Mouse (Mus musculus) midbrain, embryonic 12.5 days (tissue): ENCODE measurements around the gene Galp. TPM values are rescaled to one million over a fixed set of nuclear protein-coding genes. Genes with fewer than 3 reads are reported as not detected.
"Not testable (repeated sequence)": the region's sequence is repeated elsewhere in the genome, so short reads cannot be mapped to it uniquely, and the experiment has no call there.

ENCODE experiments used
- ATAC-seq: fragments of 200-750 bp; cut with Nextera tagmentation; 2 replicates; pipeline ENCODE4 v1.8.0; 2017; ENCODE audit warnings: low read depth, moderate TSS enrichment, moderate library complexity; ENCODE audit not compliant: low FRiP score
- H3K27ac ChIP-seq: fragments of 300-500 bp; sonication (generic); replicated peaks from 2 replicates; pipeline ENCODE4 v1.5.1; 2016; ENCODE audit warnings: mild to moderate bottlenecking
- H3K27me3 ChIP-seq: fragments of 300-500 bp; sonication (generic); 2 replicates; pipeline ENCODE4 v1.6.1; 2016; ENCODE audit warnings: mild to moderate bottlenecking
- H3K36me3 ChIP-seq: fragments of 300-500 bp; sonication (generic); 2 replicates; pipeline ENCODE4 v1.6.1; 2016
- H3K4me1 ChIP-seq: fragments of 300-500 bp; sonication (generic); 2 replicates; pipeline ENCODE4 v1.6.1; 2016
- H3K4me2 ChIP-seq: fragments of 300-500 bp; sonication (generic); replicated peaks from 2 replicates; pipeline ENCODE4 v1.6.1; 2016; ENCODE audit warnings: mild to moderate bottlenecking, moderate library complexity
- H3K4me3 ChIP-seq: fragments of 300-500 bp; sonication (generic); 2 replicates; pipeline ENCODE4 v1.5.1; 2016; ENCODE audit warnings: mild to moderate bottlenecking
- H3K9ac ChIP-seq: fragments of 300-500 bp; sonication (generic); replicated peaks from 2 replicates; pipeline ENCODE4 v1.6.1; 2016; ENCODE audit warnings: mild to moderate bottlenecking, moderate library complexity
- H3K9me3 ChIP-seq: fragments of 300-500 bp; sonication (generic); 2 replicates; pipeline ENCODE4 v1.6.1; 2016; ENCODE audit warnings: mild to moderate bottlenecking
- WGBS: fragments of 180-500 bp; shearing (Covaris S2); methylation state at CpG from one replicate; pipeline ENCODE4 v1.1.7; 2016; 5-methylcytosine and 5-hydroxymethylcytosine counted together
- polyA plus RNA-seq: library from polyadenylated mRNA; unstranded; fragments of >200 nt; fragmentation: Nextera tagmentation; extraction: Ambion mirVana; gene quantifications from 2 replicates; pipeline ENCODE4 v1.2.1, GENCODE M21; 2016

Gene Galp
- polyA plus RNA-seq, 1 experiment from 2014 or later = not detected

DNA sequence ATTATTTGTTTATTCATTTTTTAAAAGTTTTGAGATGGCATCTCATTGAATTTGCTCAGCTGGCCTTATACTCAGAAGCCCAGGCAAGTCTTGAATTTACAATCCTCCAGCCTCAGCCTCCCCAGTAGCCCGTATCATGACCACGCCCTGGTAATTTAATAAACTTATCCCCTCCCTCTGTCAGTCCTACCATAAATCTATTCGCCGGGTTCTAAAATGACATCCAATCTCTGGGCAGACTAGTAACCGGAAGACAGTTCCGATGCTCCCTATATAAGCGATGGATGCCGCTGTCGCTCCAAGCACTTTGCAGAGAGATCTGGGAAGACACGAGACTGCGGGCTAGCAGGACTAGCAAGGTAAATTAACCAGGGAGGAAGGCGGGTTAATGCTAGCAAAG lies 25.1 kb downstream of the Galp start, which contains the start of gene Zscan5b:
Zscan5b (plus strand) TSS at position 301 of the 400 bp plus-strand sequence.
- WGBS = 95% methylated on average over 12 of the region's 12 CpGs
- no peak within 1 kb of the TSS for H3K27ac ChIP-seq

GRCm38 (mm10) chr7:6228491-6228890 lies 31.6 kb downstream of the Galp start:
- H3K27ac ChIP-seq, H3K4me1 ChIP-seq, H3K36me3 ChIP-seq, H3K4me2 ChIP-seq, H3K27me3 ChIP-seq, H3K9ac ChIP-seq, H3K4me3 ChIP-seq, ATAC-seq: not testable (repeated sequence)
- WGBS = 58% methylated on average over 8 of the region's 8 CpGs
- H3K9me3 ChIP-seq = peaks cover 18% of the 10 kb centered on the region; the same call in 1 of the 2 replicates

More for the DNA sequence above, 25.1 kb downstream of the Galp start, which contains the start of gene Zscan5b:
- H3K4me1 ChIP-seq = no peaks in the 10 kb centered on the region
- H3K27me3 ChIP-seq = no peaks in the 10 kb centered on the region
- no peak within 1 kb of the TSS for H3K4me2 ChIP-seq
- H3K36me3 ChIP-seq = no peaks in the 10 kb centered on the region
- peaks cover 10% of the 10 kb centered on the region; the same call in 1 of the 2 replicates for H3K9me3 ChIP-seq
- no peak within 1 kb of the TSS for H3K9ac ChIP-seq
- no peak within 1 kb of the TSS for H3K4me3 ChIP-seq
- ATAC-seq = no peak

GRCm38 (mm10) chr7:6239787-6240186 lies 42.9 kb downstream of the Galp start:
- Histone ChIP-seq H3K36me3 (no peaks in the 10 kb centered on the region), H3K4me2 (no peak overlapping the region)

GRCm38 (mm10) chr7:6240841-6241425 lies 44.0 kb downstream of the Galp start:
- not testable (repeated sequence) for H3K9ac ChIP-seq
- 19% methylated on average over 1 of the region's 1 CpGs for WGBS

More at GRCm38 (mm10) chr7:6239787-6240186, 42.9 kb downstream of the Galp start:
- Histone ChIP-seq H3K27me3 (no peaks in the 10 kb centered on the region), H3K27ac (no peak overlapping the region), H3K9me3 (peaks cover 1% of the 10 kb centered on the region; the same call in 1 of the 2 replicates), H3K9ac (no peak overlapping the region), H3K4me3 (no peak overlapping the region), H3K4me1 (no peaks in the 10 kb centered on the region)
- WGBS = 45% methylated on average over 11 of the region's 11 CpGs
- ATAC-seq = no peak

DNA sequence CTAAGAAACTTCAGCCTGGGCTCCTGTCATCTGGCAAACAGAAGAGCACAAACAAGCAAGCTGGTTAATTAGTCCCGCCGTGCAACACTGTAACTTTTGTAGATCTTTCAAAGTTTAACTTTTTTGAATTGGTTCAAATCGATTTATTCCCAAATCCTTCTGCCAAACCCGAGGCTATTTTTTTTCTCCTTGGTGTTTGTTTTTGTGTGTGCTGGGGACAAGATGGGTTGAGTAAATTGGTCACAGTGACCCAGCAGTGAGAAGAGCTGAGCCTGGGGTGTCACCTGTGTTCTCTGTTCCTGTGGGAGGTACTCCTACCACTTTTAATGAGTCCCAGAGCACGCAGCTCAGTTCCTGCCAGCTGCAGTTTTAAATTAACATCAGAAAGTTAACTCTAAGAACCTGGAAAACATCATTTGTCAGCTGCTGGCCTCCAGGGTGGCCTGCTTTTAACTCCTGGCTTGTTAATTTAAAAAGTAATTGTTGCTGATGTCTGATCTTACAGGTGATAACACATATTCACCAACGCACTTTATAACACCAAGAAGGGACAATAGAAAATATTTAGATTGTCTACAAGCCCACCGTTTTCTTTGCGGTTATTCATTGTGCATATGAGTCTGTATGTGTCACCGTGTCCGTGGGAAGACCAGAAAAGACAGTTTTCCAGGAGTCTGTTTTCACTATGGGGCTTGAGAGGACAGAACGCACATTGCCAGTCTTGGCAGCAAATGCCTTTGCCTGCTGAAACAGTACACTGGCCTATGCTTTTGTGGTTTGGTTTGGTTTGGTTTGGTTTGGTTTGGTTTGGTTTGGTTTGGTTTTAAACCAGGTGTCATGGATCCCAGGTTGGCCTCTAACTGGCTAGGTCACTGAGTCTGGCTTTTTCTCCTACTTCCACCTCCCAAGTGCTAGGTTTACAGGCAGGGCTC lies 47.7 kb downstream of the Galp start:
- no peak for ATAC-seq
- Histone ChIP-seq H3K9ac (no peak overlapping the region), H3K27me3 (no peaks in the 10 kb centered on the region), H3K36me3 (no peaks in the 10 kb centered on the region), H3K27ac (no peak overlapping the region), H3K4me2 (no peak overlapping the region), H3K9me3 (no peaks in the 10 kb centered on the region), H3K4me1 (no peaks in the 10 kb centered on the region), H3K4me3 (no peak overlapping the region)
- WGBS = 60% methylated on average over 11 of the region's 11 CpGs

More at GRCm38 (mm10) chr7:6240841-6241425, 44.0 kb downstream of the Galp start:
- H3K4me2 ChIP-seq, H3K4me3 ChIP-seq, H3K27me3 ChIP-seq, H3K9me3 ChIP-seq, H3K27ac ChIP-seq, H3K36me3 ChIP-seq, H3K4me1 ChIP-seq, ATAC-seq: not testable (repeated sequence)

DNA sequence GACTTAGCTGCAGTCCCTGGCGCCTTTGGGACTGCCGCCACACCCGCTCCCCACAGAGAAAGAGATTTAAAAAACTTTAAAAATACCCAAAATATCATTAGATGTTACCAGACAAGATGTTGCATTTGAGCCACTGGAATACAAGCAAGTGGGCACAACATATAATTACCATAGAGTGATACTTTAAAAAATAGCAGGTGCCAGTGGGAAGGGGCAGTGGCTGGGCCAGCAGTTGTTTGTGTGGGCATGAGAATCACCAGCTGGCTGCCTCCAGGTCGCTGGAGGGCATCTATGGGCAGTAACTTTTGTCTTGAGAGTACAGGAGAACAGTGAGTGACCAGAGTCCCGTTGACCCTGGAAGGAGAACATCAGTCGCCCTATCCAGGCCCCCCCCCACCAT lies 55.5 kb downstream of the Galp start, which contains the start of gene Epp13:
Epp13 (plus strand) TSS at position 301 of the 400 bp plus-strand sequence.
- 79% methylated on average over 6 of the region's 6 CpGs for WGBS
- Histone ChIP-seq H3K36me3 (no peaks in the 10 kb centered on the region), H3K9ac (no peak within 1 kb of the TSS), H3K4me2 (no peak within 1 kb of the TSS), H3K9me3 (peaks cover 9% of the 10 kb centered on the region; the same call in 1 of the 2 replicates), H3K4me3 (no peak within 1 kb of the TSS), H3K27me3 (no peaks in the 10 kb centered on the region), H3K4me1 (no peaks in the 10 kb centered on the region), H3K27ac (no peak within 1 kb of the TSS)
- ATAC-seq = no peak

DNA sequence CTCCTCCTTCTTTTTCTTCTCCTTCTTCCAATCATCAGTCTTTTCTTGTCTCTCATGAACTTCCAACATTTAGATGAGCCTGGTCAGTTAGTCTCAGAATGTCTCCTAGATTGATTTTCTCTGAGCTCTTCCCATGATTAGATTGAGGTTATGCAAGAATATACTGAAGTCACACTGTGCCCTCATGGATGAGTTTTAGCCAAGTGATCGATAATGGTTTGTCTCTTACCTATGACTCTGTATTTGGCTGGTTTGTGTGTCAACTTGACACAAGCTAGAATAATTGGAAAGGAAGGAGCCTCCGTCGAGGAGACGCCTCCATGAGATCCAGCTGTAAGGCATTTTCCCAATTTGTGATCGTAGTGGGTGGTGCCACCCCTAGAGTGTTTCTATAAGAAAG lies 57.6 kb downstream of the Galp start:
- Histone ChIP-seq H3K27me3 (no peaks in the 10 kb centered on the region), H3K9me3 (peaks cover 9% of the 10 kb centered on the region; the same call in 1 of the 2 replicates), H3K4me1 (no peaks in the 10 kb centered on the region), H3K27ac (no peak overlapping the region), H3K4me2 (no peak overlapping the region), H3K36me3 (no peaks in the 10 kb centered on the region), H3K9ac (no peak overlapping the region), H3K4me3 (no peak overlapping the region)
- 92% methylated on average over 5 of the region's 5 CpGs for WGBS
- ATAC-seq = no peak

DNA sequence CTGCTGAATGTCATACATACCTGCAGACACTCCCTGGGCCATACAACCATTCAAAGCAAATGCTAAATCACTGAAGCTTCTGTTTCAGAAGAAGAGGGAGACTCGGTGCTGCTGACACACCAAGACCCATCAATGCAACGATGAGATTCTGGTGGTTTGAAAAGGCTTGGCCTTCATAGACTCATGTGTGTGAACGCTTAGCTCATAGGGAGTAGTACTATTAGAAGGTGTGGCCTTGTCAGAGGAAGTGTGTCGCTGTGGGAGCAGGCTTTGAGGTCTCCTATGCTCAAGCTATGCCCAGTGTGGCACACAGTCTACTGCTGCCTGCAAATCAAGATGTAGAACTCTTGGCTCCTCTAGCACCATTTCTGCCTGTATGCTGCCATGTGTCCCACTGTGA lies 60.5 kb downstream of the Galp start:
- Histone ChIP-seq H3K27ac (no peak overlapping the region), H3K4me2 (no peak overlapping the region), H3K36me3 (no peaks in the 10 kb centered on the region), H3K27me3 (no peaks in the 10 kb centered on the region), H3K4me1 (no peaks in the 10 kb centered on the region), H3K9ac (no peak overlapping the region), H3K4me3 (no peak overlapping the region), H3K9me3 (peaks cover 9% of the 10 kb centered on the region; the same call in 1 of the 2 replicates)
- WGBS = 82% methylated on average over 4 of the region's 4 CpGs
- no peak for ATAC-seq

GRCm38 (mm10) chr7:6258232-6259220 lies 61.6 kb downstream of the Galp start:
- Histone ChIP-seq H3K4me3 (no peak overlapping the region), H3K4me2 (no peak overlapping the region), H3K36me3 (no peaks in the 10 kb centered on the region), H3K9ac (no peak overlapping the region), H3K27me3 (no peaks in the 10 kb centered on the region), H3K9me3 (no peaks in the 10 kb centered on the region; the same call in 1 of the 2 replicates), H3K4me1 (no peaks in the 10 kb centered on the region), H3K27ac (no peak overlapping the region)
- ATAC-seq = no peak
- 37% methylated on average over 16 of the region's 16 CpGs for WGBS

GRCm38 (mm10) chr7:6260004-6260403 lies 63.1 kb downstream of the Galp start:
- not testable (repeated sequence) for H3K4me1 ChIP-seq, H3K9me3 ChIP-seq, H3K4me3 ChIP-seq, ATAC-seq, H3K36me3 ChIP-seq, H3K27ac ChIP-seq, H3K4me2 ChIP-seq, H3K9ac ChIP-seq, H3K27me3 ChIP-seq
- WGBS = 57% methylated on average over 2 of the region's 2 CpGs

DNA sequence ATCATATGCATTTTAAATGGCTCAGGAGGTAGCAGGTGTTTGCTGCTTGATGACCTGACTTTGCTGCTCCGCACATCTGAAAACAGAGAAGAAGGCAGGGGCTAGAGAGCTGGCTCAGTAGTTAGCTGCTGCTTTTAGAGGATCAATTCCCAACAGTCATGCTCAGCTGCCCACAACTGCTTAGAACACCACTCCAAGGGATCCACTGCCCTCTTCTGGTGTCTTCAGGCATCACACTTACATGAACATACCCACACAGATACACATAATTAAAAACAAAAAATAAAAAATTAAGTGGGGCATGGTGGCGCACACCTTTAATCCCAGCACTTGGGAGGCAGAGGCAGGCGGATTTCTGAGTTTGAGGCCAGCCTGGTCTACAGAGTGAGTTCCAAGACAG lies 65.2 kb downstream of the Galp start:
- Histone ChIP-seq H3K9ac (no peak overlapping the region), H3K9me3 (no peaks in the 10 kb centered on the region; the same call in 1 of the 2 replicates), H3K36me3 (no peaks in the 10 kb centered on the region), H3K4me2 (no peak overlapping the region), H3K4me3 (no peak overlapping the region), H3K4me1 (no peaks in the 10 kb centered on the region), H3K27ac (no peak overlapping the region), H3K27me3 (no peaks in the 10 kb centered on the region)
- no peak for ATAC-seq
- 88% methylated on average over 3 of the region's 3 CpGs for WGBS
